Mouse (Mus musculus) limb, embryonic 11.5 days (tissue): ENCODE data around the gene Znfx1. TPM values are rescaled to one million over a fixed set of nuclear protein-coding genes. Genes with fewer than 3 reads are reported as not detected.
"Not testable (repeated sequence)": the region's sequence is repeated elsewhere in the genome, so short reads cannot be mapped to it uniquely, and the experiment has no call there.

Experiments used
- ATAC-seq: fragments of 200-750 bp; cut with Nextera tagmentation; 2 replicates; pipeline ENCODE4 v1.8.0; 2017; ENCODE audit warnings: low read depth; ENCODE audit not compliant: insufficient number of reproducible peaks, low FRiP score, low TSS enrichment
- DNase-seq: peaks from one replicate; pipeline ENCODE4 v3.0.0-alpha.2; 2015; ENCODE audit warnings: low spot score
- H3K27ac ChIP-seq: fragments of 300-500 bp; sonication (generic); replicated peaks from 2 replicates; pipeline ENCODE4 v1.5.1; 2014; ENCODE audit warnings: low read depth, mild to moderate bottlenecking, low read length
- H3K27me3 ChIP-seq: fragments of 300-500 bp; sonication (generic); 2 replicates; pipeline ENCODE4 v1.6.1; 2014; ENCODE audit warnings: mild to moderate bottlenecking, low read length, mixed read lengths; ENCODE audit not compliant: control insufficient read depth, insufficient read depth
- H3K36me3 ChIP-seq: fragments of 300-500 bp; sonication (generic); 2 replicates; pipeline ENCODE4 v1.6.1; 2014; ENCODE audit warnings: mild to moderate bottlenecking, low read length, moderate library complexity, mixed read lengths; ENCODE audit not compliant: control insufficient read depth, insufficient read depth
- H3K4me1 ChIP-seq: fragments of 300-500 bp; sonication (generic); 2 replicates; pipeline ENCODE4 v1.6.1; 2014; ENCODE audit warnings: low read length, mixed read lengths; ENCODE audit not compliant: control insufficient read depth, insufficient read depth
- H3K4me2 ChIP-seq: fragments of 300-500 bp; sonication (generic); 2 replicates; pipeline ENCODE4 v1.6.1; 2014; ENCODE audit warnings: low read depth, mild to moderate bottlenecking, moderate library complexity; ENCODE audit not compliant: severe bottlenecking
- H3K4me3 ChIP-seq: fragments of 300-500 bp; sonication (generic); 2 replicates; pipeline ENCODE4 v1.5.1; 2014; ENCODE audit warnings: low read depth, low read length
- H3K9ac ChIP-seq: fragments of 300-500 bp; sonication (generic); 2 replicates; pipeline ENCODE4 v1.6.1; 2014; ENCODE audit warnings: mild to moderate bottlenecking, low read length
- H3K9me3 ChIP-seq: fragments of 300-500 bp; sonication (generic); 2 replicates; pipeline ENCODE4 v1.6.1; 2016; ENCODE audit warnings: low read length; ENCODE audit not compliant: control insufficient read depth
- WGBS: fragments of 180-500 bp; shearing (Covaris S2); extraction: QIAGEN DNeasy Blood & Tissue Kit; methylation state at CpG from one replicate; pipeline ENCODE4 v1.1.7; 2014; 5-methylcytosine and 5-hydroxymethylcytosine counted together
- polyA plus RNA-seq: library from polyadenylated mRNA; unstranded; fragments of >200 nt; fragmentation: Nextera tagmentation; extraction: Ambion mirVana; gene quantifications from 2 replicates; pipeline ENCODE4 v1.2.1, GENCODE M21; 2014

Gene Znfx1
- polyA plus RNA-seq, 1 experiment from 2014 or later: 4.7 TPM

DNA sequence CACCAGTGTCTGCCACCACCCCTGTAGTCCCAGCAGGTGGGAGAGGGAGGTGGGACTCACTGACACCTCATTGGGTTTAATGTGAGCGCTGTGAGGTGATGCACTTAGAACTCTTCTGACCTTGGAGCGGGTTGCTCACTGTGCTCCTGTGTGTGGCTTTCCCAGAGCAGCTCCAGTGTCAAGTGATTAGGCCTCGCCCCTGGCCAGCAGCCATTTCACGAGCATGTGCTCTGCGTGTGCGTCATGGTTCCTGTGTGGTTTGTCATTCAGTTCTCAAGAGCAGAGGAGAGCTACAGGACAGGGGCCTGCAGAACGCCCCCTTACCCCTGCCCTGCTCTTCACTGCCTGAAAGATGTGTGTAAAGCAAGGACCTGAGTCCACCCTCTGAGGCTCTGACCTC is 34.3 kb downstream of the Znfx1 start:
- H3K4me2 ChIP-seq: no peak overlapping the region
- no peak overlapping the region for H3K27ac ChIP-seq
- H3K36me3 ChIP-seq: peaks cover 58% of the 10 kb centered on the region
- ATAC-seq (no peak), DNase-seq (no peak)
- no peaks in the 10 kb centered on the region for H3K9me3 ChIP-seq
- H3K4me1 ChIP-seq: no peaks in the 10 kb centered on the region
- no peak overlapping the region for H3K9ac ChIP-seq
- no peak overlapping the region for H3K4me3 ChIP-seq
- H3K27me3 ChIP-seq: no peaks in the 10 kb centered on the region
- 94% methylated on average over 7 of the region's 7 CpGs for WGBS

DNA sequence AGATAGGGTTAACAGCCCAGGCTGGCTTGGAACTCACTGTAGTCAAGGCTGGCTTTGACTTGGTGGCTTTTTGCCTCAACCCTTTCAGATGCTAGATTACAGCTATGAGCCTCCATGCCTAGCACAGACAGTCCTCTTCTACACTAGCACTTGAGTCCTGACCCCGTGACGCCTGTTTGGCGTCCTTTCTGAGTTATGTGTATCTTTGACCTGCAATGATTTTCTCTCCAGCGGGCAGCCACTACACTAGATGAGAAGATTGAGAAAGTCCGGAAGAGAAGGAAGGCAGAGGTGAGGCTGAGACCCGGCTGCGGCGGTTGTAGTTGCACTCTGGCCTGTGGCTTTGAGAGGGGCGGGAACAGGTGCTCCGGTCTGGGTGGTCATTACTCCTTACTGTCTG is 43.4 kb downstream of the Znfx1 start:
- H3K27ac ChIP-seq: no peak overlapping the region
- DNase-seq: no peak
- H3K9me3 ChIP-seq: no peaks in the 10 kb centered on the region
- peaks cover 11% of the 10 kb centered on the region for H3K4me1 ChIP-seq
- H3K27me3 ChIP-seq: no peaks in the 10 kb centered on the region
- WGBS: 92% methylated on average over 10 of the region's 10 CpGs
- H3K9ac ChIP-seq: no peak overlapping the region
- no peak overlapping the region for H3K4me3 ChIP-seq
- peaks cover 30% of the 10 kb centered on the region for H3K36me3 ChIP-seq
- no peak for ATAC-seq
- H3K4me2 ChIP-seq: no peak overlapping the region

DNA sequence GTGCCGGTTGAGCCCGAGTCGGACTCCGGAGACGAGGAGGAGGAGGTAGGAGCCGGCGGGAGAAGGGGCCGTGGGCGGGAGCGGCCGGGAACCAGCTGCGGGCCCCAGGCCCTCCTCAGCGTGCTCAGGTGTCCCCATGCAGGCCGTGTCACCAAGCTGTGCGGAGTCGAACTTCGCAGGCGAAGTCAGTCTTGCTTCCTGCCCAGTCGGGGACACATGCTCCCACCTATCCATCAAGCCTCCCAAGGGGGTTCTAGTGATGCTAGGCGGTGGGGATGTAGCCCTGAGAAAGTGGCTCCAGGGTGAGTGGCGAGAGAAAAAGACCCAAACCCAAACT is 47.5 kb downstream of the Znfx1 start:
- Histone ChIP-seq H3K4me2 (peak overlapping the region; percentile 69), H3K9me3 (no peaks in the 10 kb centered on the region), H3K27ac (no peak overlapping the region), H3K27me3 (no peaks in the 10 kb centered on the region), H3K4me3 (peak overlapping the region; percentile 83), H3K9ac (peak overlapping the region; percentile 73), H3K4me1 (peaks cover 11% of the 10 kb centered on the region), H3K36me3 (peaks cover 10% of the 10 kb centered on the region)
- under 1% methylated on average over 19 of the region's 21 CpGs for WGBS
- no peak for DNase-seq
- ATAC-seq: peak; percentile 81

DNA sequence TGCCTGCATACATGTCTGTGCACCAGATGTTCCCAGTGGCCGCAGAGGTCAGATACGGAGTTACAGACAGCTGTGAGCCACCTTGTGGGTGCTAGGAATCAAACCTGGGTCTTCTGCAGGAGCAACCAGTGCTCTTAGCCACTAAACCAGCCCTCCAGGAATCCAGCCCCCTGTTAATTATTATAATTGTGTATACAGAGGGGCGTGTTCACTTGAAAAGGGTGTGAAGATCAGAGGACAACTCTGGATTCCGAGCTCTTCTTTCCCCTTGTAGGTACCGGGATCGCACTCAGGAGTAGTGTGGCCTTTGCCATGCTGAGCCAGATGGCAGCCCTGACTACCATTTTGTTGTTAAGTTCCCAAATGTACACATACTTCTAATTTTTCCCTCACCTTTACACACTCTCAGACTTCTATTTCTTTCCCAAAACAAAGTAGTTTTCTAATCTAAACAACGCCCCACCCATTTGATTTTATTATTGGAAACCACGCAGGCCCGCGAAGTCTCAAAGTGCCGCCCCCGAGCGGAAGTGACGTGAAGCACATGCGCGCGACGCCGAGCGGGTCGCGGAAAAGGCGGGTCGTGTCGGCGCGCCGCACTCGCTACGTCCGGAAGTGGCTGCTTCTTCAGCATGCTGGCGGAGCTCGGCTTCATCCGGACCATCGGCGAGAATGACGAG is 48.0 kb downstream of the Znfx1 start, which contains the start of gene Ddx27:
Gene Ddx27, plus strand, starts transcription at position 492 of the 680 bp plus-strand sequence.
- Histone ChIP-seq H3K4me3 (peak within 1 kb of the TSS; percentile 83), H3K9ac (peak within 1 kb of the TSS; percentile 73), H3K27me3 (no peaks in the 10 kb centered on the region), H3K4me1 (peaks cover 11% of the 10 kb centered on the region), H3K27ac (0 out of 2 replicates have a peak within 1 kb of the TSS, but pooled peaks have one; percentile 30), H3K4me2 (peak within 1 kb of the TSS; percentile 69), H3K9me3 (no peaks in the 10 kb centered on the region), H3K36me3 (peaks cover 6% of the 10 kb centered on the region; the same call in 1 of the 2 replicates)
- 2% methylated on average over 37 of the region's 37 CpGs for WGBS
- peak; percentile 96 for DNase-seq
- ATAC-seq: peak; percentile 84

DNA sequence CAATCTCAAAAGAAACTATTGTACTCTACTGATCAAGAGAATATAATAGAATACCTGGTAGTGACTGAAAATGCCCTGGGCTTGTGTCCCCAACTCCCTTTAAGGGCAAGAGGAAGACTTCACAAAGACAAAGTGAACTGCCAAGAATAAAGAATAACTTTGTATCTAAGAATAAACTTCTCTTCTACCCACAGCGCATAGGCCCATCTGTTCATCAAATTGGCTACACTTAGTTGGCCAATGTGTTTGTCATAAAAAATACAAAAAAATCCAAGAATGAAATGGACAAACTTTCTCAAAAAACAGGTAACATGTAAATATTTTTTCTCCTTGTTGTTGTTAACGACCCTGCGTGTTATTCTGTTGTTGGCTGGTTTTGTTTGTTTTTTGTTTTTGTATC is 52.3 kb downstream of the Znfx1 start:
- Histone ChIP-seq H3K27me3 (no peaks in the 10 kb centered on the region), H3K27ac (no peak overlapping the region), H3K36me3 (no peaks in the 10 kb centered on the region), H3K4me2 (no peak overlapping the region), H3K9me3 (no peaks in the 10 kb centered on the region), H3K4me3 (no peak overlapping the region), H3K9ac (no peak overlapping the region), H3K4me1 (peaks cover 1% of the 10 kb centered on the region)
- ATAC-seq: no peak
- DNase-seq: no peak
- WGBS: 88% methylated on average over 3 of the region's 3 CpGs

DNA sequence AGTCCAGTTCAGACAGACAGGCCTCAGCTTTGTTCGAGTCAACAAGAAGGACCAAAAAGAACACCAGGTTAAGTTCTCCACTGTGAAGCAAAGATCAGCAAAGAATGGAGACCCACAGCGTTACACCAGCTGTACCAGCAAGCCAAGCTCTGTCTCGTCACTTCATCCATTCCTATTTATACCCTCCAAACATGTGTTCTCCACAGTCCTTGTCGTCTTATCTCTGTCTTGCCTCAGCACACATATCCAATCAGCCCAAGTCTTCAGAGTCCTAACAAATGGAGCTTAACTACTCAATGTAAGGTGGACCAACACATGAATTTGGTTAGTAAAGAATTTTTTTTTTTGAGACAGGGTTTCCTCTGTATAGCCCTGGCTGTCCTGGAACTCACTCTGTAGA is 53.3 kb downstream of the Znfx1 start:
- no peak overlapping the region for H3K27ac ChIP-seq
- no peak overlapping the region for H3K9ac ChIP-seq
- no peaks in the 10 kb centered on the region for H3K27me3 ChIP-seq
- no peak overlapping the region for H3K4me2 ChIP-seq
- 81% methylated on average over 4 of the region's 4 CpGs for WGBS
- H3K4me1 ChIP-seq: no peaks in the 10 kb centered on the region
- no peak for DNase-seq
- H3K9me3 ChIP-seq: no peaks in the 10 kb centered on the region
- H3K36me3 ChIP-seq: no peaks in the 10 kb centered on the region
- no peak overlapping the region for H3K4me3 ChIP-seq
- no peak for ATAC-seq

DNA sequence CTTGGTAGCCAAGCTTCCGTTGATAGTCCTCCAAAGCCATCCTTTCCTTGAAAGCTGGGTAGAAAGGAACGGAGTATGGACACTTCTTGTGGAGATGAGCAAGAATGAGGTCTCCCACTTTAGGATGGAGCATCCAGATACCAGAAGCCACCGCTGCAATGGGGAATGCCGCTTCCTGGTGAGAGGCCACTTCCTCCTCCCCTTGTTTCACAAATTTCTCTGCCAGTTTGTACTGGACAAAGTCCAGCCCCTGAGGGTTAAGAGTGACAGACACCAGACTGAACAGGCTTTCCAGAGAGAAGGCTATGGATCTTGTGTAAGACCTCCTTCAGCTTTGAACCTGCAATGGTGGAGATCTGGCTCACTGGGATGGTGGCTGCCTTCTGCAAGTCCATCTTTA is 55.2 kb downstream of the Znfx1 start:
- H3K27ac ChIP-seq, H3K36me3 ChIP-seq, H3K4me3 ChIP-seq, H3K4me1 ChIP-seq, H3K9me3 ChIP-seq, ATAC-seq, H3K27me3 ChIP-seq, H3K4me2 ChIP-seq, H3K9ac ChIP-seq, DNase-seq: not testable (repeated sequence)
- WGBS: 76% methylated on average over 4 of the region's 4 CpGs

DNA sequence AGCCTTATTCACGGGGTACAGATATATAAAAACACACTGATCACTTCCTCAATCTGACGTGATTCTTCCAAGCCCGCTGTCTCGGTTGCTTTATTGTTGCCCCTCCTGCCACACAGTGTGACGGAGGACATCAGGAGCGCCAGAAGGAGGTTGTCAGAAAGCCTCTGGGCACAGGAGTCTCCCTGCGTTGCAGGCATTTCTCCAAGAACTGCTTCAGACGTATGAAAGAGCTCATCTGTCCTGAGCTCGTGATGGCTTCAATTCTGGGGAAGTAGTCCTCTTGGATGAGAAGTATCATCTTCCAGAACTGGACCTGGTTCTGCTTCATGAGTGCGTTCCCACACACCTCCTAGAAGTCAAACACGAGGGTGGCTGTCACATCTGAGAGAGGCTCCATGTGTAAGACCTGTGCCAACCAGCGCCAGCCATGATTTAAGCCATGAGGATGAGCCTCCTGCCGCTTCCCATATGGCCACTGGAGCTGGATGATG is 55.8 kb downstream of the Znfx1 start:
- Histone ChIP-seq H3K9ac (no peak overlapping the region), H3K4me3 (no peak overlapping the region), H3K36me3 (no peaks in the 10 kb centered on the region), H3K4me2 (no peak overlapping the region), H3K9me3 (no peaks in the 10 kb centered on the region), H3K4me1 (no peaks in the 10 kb centered on the region), H3K27me3 (no peaks in the 10 kb centered on the region), H3K27ac (no peak overlapping the region)
- WGBS: 79% methylated on average over 13 of the region's 13 CpGs
- DNase-seq (no peak), ATAC-seq (no peak)

DNA sequence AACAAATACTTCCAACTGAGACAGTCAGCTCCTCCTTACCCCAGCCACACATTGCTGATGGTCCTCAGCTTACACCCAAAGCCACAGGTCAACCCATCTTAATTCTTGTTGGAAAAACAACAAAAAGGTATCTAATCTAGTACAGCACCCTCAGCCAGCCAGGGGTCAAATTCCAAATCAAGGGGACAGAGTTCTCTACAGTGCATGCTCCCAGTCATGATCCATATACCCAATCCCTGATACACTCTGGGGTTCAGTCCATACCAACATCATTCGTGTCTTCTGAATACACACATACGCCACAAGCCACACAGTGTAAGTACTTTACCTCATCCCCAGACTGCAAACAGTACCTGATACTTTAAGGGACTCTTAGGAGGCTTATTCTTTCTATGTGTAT is 56.5 kb downstream of the Znfx1 start:
- Histone ChIP-seq H3K4me2 (no peak overlapping the region), H3K27me3 (no peaks in the 10 kb centered on the region), H3K27ac (no peak overlapping the region), H3K36me3 (no peaks in the 10 kb centered on the region), H3K9me3 (no peaks in the 10 kb centered on the region), H3K4me3 (no peak overlapping the region), H3K9ac (no peak overlapping the region), H3K4me1 (no peaks in the 10 kb centered on the region)
- ATAC-seq: no peak
- DNase-seq: no peak
- 88% methylated on average over 2 of the region's 2 CpGs for WGBS
